Mouse (Mus musculus): ENCODE measurements around the gene Cpe.

Gene Cpe

GRCm38 (mm10) chr8:64548054-64548850 is 144.6 kb downstream of the Cpe start:
- no peak for DNase-seq (ENCODE audit: low read depth)

DNA sequence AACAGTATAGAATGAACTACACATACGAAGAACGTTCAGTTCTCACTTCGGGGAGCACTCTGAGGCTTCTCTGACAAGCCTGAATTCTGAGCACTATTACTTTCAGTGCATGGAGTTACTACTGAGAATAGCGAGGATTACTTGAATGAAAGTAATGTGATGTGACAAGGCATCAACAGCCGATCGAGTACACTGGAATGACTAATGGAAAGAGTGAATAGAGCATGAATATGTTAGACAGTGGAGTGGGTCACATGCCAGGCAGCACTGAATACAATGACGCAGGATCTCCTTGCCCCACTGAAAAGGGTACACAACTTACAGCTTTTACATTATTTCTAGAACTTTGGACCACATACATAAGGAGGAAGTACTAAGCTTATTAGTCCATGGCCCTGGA is 149.4 kb downstream of the Cpe start:
- DNase-seq (ENCODE audit: low read depth), result no peak
